Mouse (Mus musculus) brain, embryonic 14.5 days (tissue): ENCODE data around the gene BC034090.

Experiments used
- CTCF ChIP-seq: fragments of 200-500 bp; IDR thresholded peaks from 2 replicates; pipeline ENCODE4 v1.5.1; 2012; ENCODE audit warnings: inconsistent platforms, mild to moderate bottlenecking, moderate library complexity, borderline replicate concordance; ENCODE audit not compliant: insufficient read depth, insufficient read length; ENCODE audit errors: extremely low read depth
- POLR2A ChIP-seq: fragments of 200-500 bp; IDR thresholded peaks from 2 replicates; pipeline ENCODE4 v1.6.1; 2012; ENCODE audit warnings: mild to moderate bottlenecking, inconsistent platforms, borderline replicate concordance; ENCODE audit not compliant: poor library complexity, insufficient read depth, insufficient read length, severe bottlenecking; ENCODE audit errors: extremely low read depth

DNA sequence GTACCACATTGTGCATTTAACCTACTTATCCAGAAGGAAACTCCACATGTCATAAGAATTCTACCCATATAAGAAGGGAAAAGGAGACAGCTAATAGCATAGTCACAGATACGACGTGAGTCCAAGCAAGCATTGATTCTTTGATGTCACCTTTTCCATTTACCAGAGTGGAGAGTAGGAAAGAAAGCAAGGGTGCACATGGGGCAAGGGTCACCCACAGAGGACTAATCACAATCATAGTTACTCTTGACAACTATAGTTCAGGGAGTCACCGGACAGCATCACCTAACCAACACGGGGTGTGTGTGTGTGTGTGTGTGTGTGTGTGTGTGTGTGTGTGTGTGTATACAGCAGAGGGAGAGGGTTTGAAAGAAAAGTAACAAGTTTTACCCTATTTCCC, 31.5 kb upstream of the BC034090 start:
- no peak for TF ChIP-seq CTCF
- TF ChIP-seq POLR2A = no peak
